Mouse (Mus musculus): ENCODE measurements around the gene Zpbp. TPM values are rescaled to one million over a fixed set of nuclear protein-coding genes. Genes with fewer than 3 reads are reported as not detected.

Gene Zpbp
- polyA plus RNA-seq, 1 experiment from 2014 or later, result 1.9 TPM

DNA sequence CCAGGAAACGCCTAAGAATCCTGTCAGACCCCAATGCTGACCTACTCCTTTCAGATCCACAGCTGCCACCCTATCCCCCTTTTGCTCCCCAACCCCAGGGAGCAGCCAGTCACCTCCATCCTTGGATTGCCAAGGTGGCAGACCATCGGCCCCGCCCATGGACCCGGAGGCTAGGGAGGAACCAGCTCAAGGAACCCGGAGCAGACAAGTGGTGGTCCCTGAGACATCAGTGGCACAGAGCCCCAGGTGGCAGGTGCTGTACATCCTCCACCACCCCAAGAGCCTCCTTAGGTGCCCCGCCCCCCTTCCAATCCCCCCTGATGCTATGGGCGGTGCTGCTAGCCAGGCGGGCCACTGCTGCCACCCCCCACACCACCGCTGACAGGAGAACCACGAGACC lies 69.0 kb downstream of the Zpbp start:
- Histone ChIP-seq H3K4me1 (replicated peaks) (no peaks in the 10 kb centered on the region), H3K4me2 (no peak overlapping the region), H3K4me3 (no peak overlapping the region), H3K9me3 (no peaks in the 10 kb centered on the region), H3K36me3 (no peaks in the 10 kb centered on the region), H3K27ac (replicated peaks) (no peak overlapping the region), H3K27me3 (no peaks in the 10 kb centered on the region), H3K9ac (no peak overlapping the region)
- ATAC-seq (ENCODE audit: low FRiP score, low read depth), result no peak
- 95% methylated on average over 10 of the region's 10 CpGs for WGBS

DNA sequence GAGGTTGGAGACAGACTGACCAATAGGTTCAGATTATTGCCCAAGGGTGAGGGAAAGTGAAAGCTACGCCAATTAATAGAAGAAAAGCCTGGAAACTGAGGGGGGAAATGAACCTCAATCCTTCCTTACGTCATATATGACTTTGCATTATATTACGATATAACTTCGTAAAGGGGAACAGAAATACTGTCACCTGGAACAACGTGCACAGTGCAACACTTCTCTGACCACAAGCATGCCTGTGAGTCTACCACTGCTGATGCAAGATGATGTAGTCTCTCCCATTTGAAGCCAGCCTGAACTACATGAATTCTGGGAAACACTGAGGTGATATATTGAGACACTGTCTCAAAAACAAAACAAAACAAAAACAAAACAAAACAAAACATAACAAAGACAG lies 90.9 kb downstream of the Zpbp start:
- no peak overlapping the region for H3K4me2 ChIP-seq
- no peaks in the 10 kb centered on the region for H3K27me3 ChIP-seq
- no peak overlapping the region for H3K27ac ChIP-seq (replicated peaks)
- no peak overlapping the region for H3K9ac ChIP-seq
- H3K4me3 ChIP-seq, result no peak overlapping the region
- no peak for ATAC-seq (ENCODE audit: low FRiP score, low read depth)
- H3K9me3 ChIP-seq, result no peaks in the 10 kb centered on the region
- 94% methylated on average over 5 of the region's 5 CpGs for WGBS
- no peaks in the 10 kb centered on the region for H3K4me1 ChIP-seq (replicated peaks)
- H3K36me3 ChIP-seq, result no peaks in the 10 kb centered on the region

DNA sequence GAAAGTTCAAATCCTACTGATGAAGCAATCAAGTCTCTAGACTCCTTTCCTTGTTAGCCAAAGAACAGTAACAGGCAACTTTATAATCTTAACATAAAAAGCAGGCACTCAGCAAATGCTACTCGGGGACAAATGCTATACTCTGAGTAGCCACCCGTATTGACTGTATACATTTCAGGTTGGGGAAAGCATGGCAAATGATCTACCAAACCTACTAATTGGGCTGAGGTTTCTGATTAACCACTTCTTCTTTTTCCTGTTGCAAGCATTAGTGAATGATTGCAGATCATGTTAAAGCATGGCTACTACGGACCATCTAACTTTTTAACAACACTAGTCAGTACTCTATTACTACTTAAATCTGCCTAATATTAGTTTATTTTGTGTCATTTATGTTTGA lies 178.7 kb downstream of the Zpbp start:
- no peak overlapping the region for H3K9ac ChIP-seq
- 71% methylated on average over 3 of the region's 3 CpGs for WGBS
- H3K27me3 ChIP-seq, result no peaks in the 10 kb centered on the region
- H3K36me3 ChIP-seq, result no peaks in the 10 kb centered on the region
- ATAC-seq (ENCODE audit: low FRiP score, low read depth), result no peak
- H3K4me3 ChIP-seq, result no peak overlapping the region
- no peak overlapping the region for H3K27ac ChIP-seq (replicated peaks)
- no peaks in the 10 kb centered on the region for H3K9me3 ChIP-seq
- H3K4me2 ChIP-seq, result no peak overlapping the region
- no peaks in the 10 kb centered on the region for H3K4me1 ChIP-seq (replicated peaks)

DNA sequence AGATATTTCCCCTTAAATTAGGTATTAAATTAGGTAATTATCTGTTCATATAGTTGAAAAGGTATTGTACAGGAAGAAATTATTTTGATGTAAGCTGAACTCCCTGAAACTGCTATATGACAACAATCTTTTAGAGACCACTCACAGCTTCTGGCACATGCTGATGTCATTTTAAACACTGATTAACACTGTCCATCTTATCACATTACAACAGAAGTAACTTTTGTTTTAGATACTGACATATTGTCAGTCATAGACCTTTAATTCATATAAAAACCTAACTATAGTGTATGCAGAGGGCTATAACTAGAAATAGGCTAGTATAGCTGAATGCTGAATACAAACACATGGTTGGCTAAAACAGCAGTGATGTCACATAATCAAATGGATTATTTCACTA lies 182.1 kb downstream of the Zpbp start:
- Histone ChIP-seq H3K9ac (no peak overlapping the region), H3K9me3 (no peaks in the 10 kb centered on the region), H3K27me3 (no peaks in the 10 kb centered on the region), H3K4me1 (replicated peaks) (no peaks in the 10 kb centered on the region), H3K27ac (replicated peaks) (no peak overlapping the region), H3K36me3 (no peaks in the 10 kb centered on the region), H3K4me3 (no peak overlapping the region), H3K4me2 (no peak overlapping the region)
- ATAC-seq (ENCODE audit: low FRiP score, low read depth), result no peak

DNA sequence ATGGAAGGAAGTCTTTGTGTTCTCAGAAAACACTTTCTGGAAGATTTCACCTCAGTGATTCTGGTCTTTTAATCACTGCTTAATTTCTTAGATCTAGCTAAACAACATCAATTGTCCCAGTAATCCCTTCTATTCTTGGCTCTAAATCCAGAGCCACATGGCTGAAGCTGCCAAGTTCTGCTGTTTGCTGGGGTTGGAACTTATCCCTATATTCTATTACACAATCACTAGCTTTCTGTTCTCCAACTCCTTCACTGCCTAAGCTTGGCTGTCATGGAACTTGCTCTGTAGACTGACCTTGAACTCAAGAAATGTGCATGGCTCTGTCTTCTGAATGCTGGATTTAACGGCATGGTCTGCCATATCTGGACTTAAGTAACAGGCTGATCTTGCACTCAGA lies 204.9 kb downstream of the Zpbp start:
- H3K27me3 ChIP-seq, result no peaks in the 10 kb centered on the region
- H3K36me3 ChIP-seq, result no peaks in the 10 kb centered on the region
- no peak overlapping the region for H3K4me2 ChIP-seq
- no peak overlapping the region for H3K27ac ChIP-seq (replicated peaks)
- ATAC-seq (ENCODE audit: low FRiP score, low read depth), result no peak
- no peak overlapping the region for H3K9ac ChIP-seq
- WGBS, result 88% methylated on average over 1 of the region's 1 CpGs
- H3K9me3 ChIP-seq, result no peaks in the 10 kb centered on the region
- no peaks in the 10 kb centered on the region for H3K4me1 ChIP-seq (replicated peaks)
- no peak overlapping the region for H3K4me3 ChIP-seq

DNA sequence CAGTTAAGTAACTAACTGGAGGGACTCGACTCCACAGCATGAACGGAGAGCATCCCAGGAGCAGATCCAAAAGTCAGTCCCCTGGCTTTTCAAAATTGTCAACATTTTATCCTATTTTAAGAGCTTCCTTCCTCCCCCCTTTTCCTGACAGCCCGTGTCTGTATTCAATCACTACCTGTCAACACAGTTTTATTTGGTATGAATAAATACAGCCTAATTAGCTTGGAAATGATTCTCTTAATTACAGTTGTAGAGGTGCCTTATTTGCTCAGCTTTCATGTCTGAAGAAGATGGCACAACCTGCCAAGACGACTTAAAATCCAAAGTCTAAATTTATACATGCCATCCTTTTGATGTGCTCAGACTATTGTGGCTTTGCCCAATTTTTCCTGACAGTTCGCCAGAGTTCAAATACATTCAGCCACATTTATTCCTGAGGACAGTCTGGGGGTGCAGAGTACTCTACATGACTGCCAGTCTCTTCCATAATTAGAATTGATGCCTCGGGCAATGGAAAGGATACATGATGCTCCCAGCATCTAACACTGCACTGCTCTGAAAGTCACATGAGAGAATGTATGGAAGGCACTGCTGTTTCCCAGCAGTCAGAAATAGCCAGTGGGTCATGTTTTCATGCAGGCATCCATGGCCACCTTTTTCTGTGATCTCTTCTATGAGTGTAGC lies 219.4 kb downstream of the Zpbp start:
- 80% methylated on average over 6 of the region's 6 CpGs for WGBS
- ATAC-seq (ENCODE audit: low FRiP score, low read depth), result no peak

DNA sequence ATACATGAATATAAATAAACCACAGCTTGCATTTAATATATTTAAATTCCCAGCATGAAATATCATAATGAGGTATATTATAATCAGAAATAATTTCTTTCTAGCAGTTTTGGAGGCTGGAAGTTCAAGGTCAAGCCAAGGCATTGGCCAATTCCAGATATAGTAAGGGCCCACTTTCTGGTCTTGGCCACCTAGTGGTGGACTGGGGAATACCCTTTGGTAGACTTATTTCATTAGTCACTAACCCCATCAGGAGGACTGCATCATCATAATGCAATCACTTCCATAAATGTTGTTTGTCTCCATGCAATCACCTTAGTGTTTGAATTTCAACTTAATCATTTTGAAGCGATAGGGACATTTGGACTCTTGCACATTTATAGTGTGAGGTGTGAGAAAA lies 222.9 kb downstream of the Zpbp start:
- Histone ChIP-seq H3K9ac (no peak overlapping the region), H3K27ac (replicated peaks) (no peak overlapping the region), H3K4me2 (no peak overlapping the region), H3K4me3 (no peak overlapping the region), H3K36me3 (no peaks in the 10 kb centered on the region), H3K27me3 (no peaks in the 10 kb centered on the region), H3K9me3 (no peaks in the 10 kb centered on the region), H3K4me1 (replicated peaks) (no peaks in the 10 kb centered on the region)
- ATAC-seq (ENCODE audit: low FRiP score, low read depth), result no peak
- 65% methylated on average over 1 of the region's 1 CpGs for WGBS

More for the DNA sequence above, 219.4 kb downstream of the Zpbp start:
- Histone ChIP-seq H3K4me1 (replicated peaks) (no peaks in the 10 kb centered on the region), H3K27ac (replicated peaks) (no peak overlapping the region), H3K4me3 (no peak overlapping the region), H3K36me3 (no peaks in the 10 kb centered on the region), H3K9ac (no peak overlapping the region), H3K27me3 (no peaks in the 10 kb centered on the region), H3K4me2 (no peak overlapping the region), H3K9me3 (no peaks in the 10 kb centered on the region)

Other genes with a start within 250 kb of the Zpbp start
- 0.16 and 0.35 TPM in 2 replicates for gene Spata48, start 314 bp downstream of the Zpbp start, polyA plus RNA-seq (2015; fragmentation: Nextera tagmentation; extraction: Ambion mirVana)
- gene 4930512M02Rik, start 165.4 kb upstream of the Zpbp start, polyA plus RNA-seq (2015; fragmentation: Nextera tagmentation; extraction: Ambion mirVana), result not detected in 2 replicates
- gene Ikzf1, start 222.6 kb upstream of the Zpbp start, polyA plus RNA-seq (2015; fragmentation: Nextera tagmentation; extraction: Ambion mirVana), result 0.94 and 1.2 TPM in 2 replicates